Mouse (Mus musculus) hindbrain, embryonic 10.5 days (tissue): ENCODE results near the gene Lingo2. TPM values are rescaled to one million over a fixed set of nuclear protein-coding genes. Genes with fewer than 3 reads are reported as not detected.

Source experiments
- DNase-seq: peaks from one replicate; pipeline ENCODE4 v3.0.0-alpha.2; 2017; ENCODE audit warnings: low spot score
- H3K27ac ChIP-seq: fragments of 300-500 bp; sonication (generic); 2 replicates; pipeline ENCODE4 v1.5.1; 2016; ENCODE audit warnings: mild to moderate bottlenecking, moderate library complexity
- H3K27me3 ChIP-seq: fragments of 300-500 bp; sonication (generic); 2 replicates; pipeline ENCODE4 v1.6.1; 2016; ENCODE audit warnings: mild to moderate bottlenecking; ENCODE audit not compliant: poor library complexity, insufficient read depth, severe bottlenecking
- H3K36me3 ChIP-seq: fragments of 300-500 bp; sonication (generic); 2 replicates; pipeline ENCODE4 v1.6.1; 2016; ENCODE audit warnings: mild to moderate bottlenecking, moderate library complexity
- H3K4me1 ChIP-seq: fragments of 300-500 bp; sonication (generic); replicated peaks from 2 replicates; pipeline ENCODE4 v1.6.1; 2016; ENCODE audit warnings: mild to moderate bottlenecking
- H3K4me3 ChIP-seq: fragments of 300-500 bp; sonication (generic); 2 replicates; pipeline ENCODE4 v1.5.1; 2016; ENCODE audit warnings: mild to moderate bottlenecking, moderate library complexity
- H3K9me3 ChIP-seq: fragments of 300-500 bp; sonication (generic); 2 replicates; pipeline ENCODE4 v1.6.1; 2016; ENCODE audit warnings: mild to moderate bottlenecking, moderate library complexity
- WGBS: fragments of 180-500 bp; shearing (Covaris S2); methylation state at CpG from one replicate; pipeline ENCODE4 v1.1.7; 2016; 5-methylcytosine and 5-hydroxymethylcytosine counted together
- polyA plus RNA-seq: library from polyadenylated mRNA; unstranded; fragments of >200 nt; fragmentation: Nextera tagmentation; extraction: Ambion mirVana; gene quantifications from 2 replicates; pipeline ENCODE4 v1.2.1, GENCODE M21; 2016

Gene Lingo2
- polyA plus RNA-seq, 1 experiment from 2014 or later = 0.99 TPM

- H3K27ac ChIP-seq = no peak overlapping the region
- no peak for DNase-seq
- H3K36me3 ChIP-seq = no peaks in the 10 kb centered on the region
- WGBS = 61% methylated on average over 7 of the region's 7 CpGs
- no peaks in the 10 kb centered on the region for H3K27me3 ChIP-seq
- H3K4me1 ChIP-seq = peaks cover 3% of the 10 kb centered on the region; the same call in 1 of the 2 replicates
- no peaks in the 10 kb centered on the region for H3K9me3 ChIP-seq
- H3K4me3 ChIP-seq = no peak overlapping the region
Measured at GRCm38 (mm10) chr4:35845140-35845539, 1106.4 kb downstream of the Lingo2 start.

GRCm38 (mm10) chr4:35844518-35844917 lies 1107.0 kb downstream of the Lingo2 start:
- DNase-seq = no peak
- H3K9me3 ChIP-seq = no peaks in the 10 kb centered on the region

GRCm38 (mm10) chr4:35823322-35823870 lies 1128.2 kb downstream of the Lingo2 start:
- DNase-seq = no peak
- H3K36me3 ChIP-seq = no peaks in the 10 kb centered on the region
- no peak overlapping the region for H3K4me3 ChIP-seq
- no peaks in the 10 kb centered on the region for H3K9me3 ChIP-seq
- H3K27me3 ChIP-seq = no peaks in the 10 kb centered on the region
- H3K4me1 ChIP-seq = no peaks in the 10 kb centered on the region
- WGBS = 89% methylated on average over 7 of the region's 7 CpGs
- H3K27ac ChIP-seq = no peak overlapping the region

More at GRCm38 (mm10) chr4:35844518-35844917, 1107.0 kb downstream of the Lingo2 start:
- no peak overlapping the region for H3K4me3 ChIP-seq
- WGBS = 74% methylated on average over 6 of the region's 6 CpGs
- H3K27ac ChIP-seq = no peak overlapping the region
- peaks cover 3% of the 10 kb centered on the region; the same call in 1 of the 2 replicates for H3K4me1 ChIP-seq
- no peaks in the 10 kb centered on the region for H3K36me3 ChIP-seq
- H3K27me3 ChIP-seq = no peaks in the 10 kb centered on the region

- WGBS = 100% methylated on average over 1 of the region's 1 CpGs
- Histone ChIP-seq H3K4me1 (no peaks in the 10 kb centered on the region), H3K4me3 (no peak overlapping the region), H3K27me3 (no peaks in the 10 kb centered on the region), H3K36me3 (no peaks in the 10 kb centered on the region), H3K27ac (no peak overlapping the region), H3K9me3 (no peaks in the 10 kb centered on the region)
- DNase-seq = no peak
Measured at GRCm38 (mm10) chr4:35820701-35821100, 1130.8 kb downstream of the Lingo2 start.

- no peak overlapping the region for H3K27ac ChIP-seq
- WGBS = 87% methylated on average over 1 of the region's 1 CpGs
- DNase-seq = no peak
Measured at GRCm38 (mm10) chr4:35814698-35815097, 1136.8 kb downstream of the Lingo2 start.

GRCm38 (mm10) chr4:35807497-35808210 lies 1143.9 kb downstream of the Lingo2 start:
- WGBS = 76% methylated on average over 6 of the region's 6 CpGs
- Histone ChIP-seq H3K4me3 (no peak overlapping the region), H3K27ac (no peak overlapping the region), H3K36me3 (no peaks in the 10 kb centered on the region), H3K9me3 (no peaks in the 10 kb centered on the region), H3K27me3 (no peaks in the 10 kb centered on the region), H3K4me1 (no peaks in the 10 kb centered on the region)
- no peak for DNase-seq

More at GRCm38 (mm10) chr4:35814698-35815097, 1136.8 kb downstream of the Lingo2 start:
- Histone ChIP-seq H3K9me3 (no peaks in the 10 kb centered on the region), H3K27me3 (no peaks in the 10 kb centered on the region), H3K4me3 (no peak overlapping the region), H3K4me1 (no peaks in the 10 kb centered on the region), H3K36me3 (no peaks in the 10 kb centered on the region)

- Histone ChIP-seq H3K36me3 (no peaks in the 10 kb centered on the region), H3K27ac (no peak overlapping the region), H3K4me1 (no peaks in the 10 kb centered on the region), H3K9me3 (no peaks in the 10 kb centered on the region), H3K4me3 (no peak overlapping the region), H3K27me3 (no peaks in the 10 kb centered on the region)
- 91% methylated on average over 2 of the region's 2 CpGs for WGBS
- DNase-seq = no peak
Measured at GRCm38 (mm10) chr4:35806881-35807464, 1144.6 kb downstream of the Lingo2 start.

GRCm38 (mm10) chr4:35784255-35784921 lies 1167.2 kb downstream of the Lingo2 start:
- Histone ChIP-seq H3K27ac (no peak overlapping the region), H3K9me3 (no peaks in the 10 kb centered on the region), H3K4me1 (no peaks in the 10 kb centered on the region), H3K36me3 (no peaks in the 10 kb centered on the region), H3K27me3 (no peaks in the 10 kb centered on the region), H3K4me3 (no peak overlapping the region)
- WGBS = 85% methylated on average over 5 of the region's 5 CpGs
- no peak for DNase-seq

- no peak for DNase-seq
- Histone ChIP-seq H3K27ac (no peak overlapping the region), H3K4me3 (no peak overlapping the region), H3K36me3 (no peaks in the 10 kb centered on the region), H3K27me3 (no peaks in the 10 kb centered on the region), H3K9me3 (no peaks in the 10 kb centered on the region), H3K4me1 (no peaks in the 10 kb centered on the region)
- WGBS = 85% methylated on average over 7 of the region's 7 CpGs
Measured at GRCm38 (mm10) chr4:35770810-35771209, 1180.7 kb downstream of the Lingo2 start.

- no peak for DNase-seq
- WGBS = 92% methylated on average over 6 of the region's 6 CpGs
- H3K36me3 ChIP-seq = no peaks in the 10 kb centered on the region
- H3K9me3 ChIP-seq = no peaks in the 10 kb centered on the region
- H3K27ac ChIP-seq = no peak overlapping the region
- no peaks in the 10 kb centered on the region for H3K27me3 ChIP-seq
- no peaks in the 10 kb centered on the region for H3K4me1 ChIP-seq
- H3K4me3 ChIP-seq = no peak overlapping the region
Measured at GRCm38 (mm10) chr4:35766905-35767304, 1184.6 kb downstream of the Lingo2 start.

GRCm38 (mm10) chr4:35761181-35761580 lies 1190.4 kb downstream of the Lingo2 start:
- Histone ChIP-seq H3K36me3 (no peaks in the 10 kb centered on the region), H3K27me3 (no peaks in the 10 kb centered on the region), H3K9me3 (no peaks in the 10 kb centered on the region), H3K27ac (no peak overlapping the region), H3K4me1 (no peaks in the 10 kb centered on the region), H3K4me3 (no peak overlapping the region)
- no peak for DNase-seq
- 89% methylated on average over 5 of the region's 5 CpGs for WGBS

- Histone ChIP-seq H3K4me3 (no peak overlapping the region), H3K36me3 (no peaks in the 10 kb centered on the region), H3K9me3 (no peaks in the 10 kb centered on the region), H3K27me3 (no peaks in the 10 kb centered on the region), H3K4me1 (0 out of 2 replicates have a peak, but pooled peaks cover 3% of the 10 kb centered on the region), H3K27ac (no peak overlapping the region)
- 86% methylated on average over 6 of the region's 6 CpGs for WGBS
- DNase-seq = no peak
Measured at GRCm38 (mm10) chr4:35752121-35752860, 1199.3 kb downstream of the Lingo2 start.
